ENCODE assay signal across 11 mouse cellular contexts in the genomic region with DNA sequence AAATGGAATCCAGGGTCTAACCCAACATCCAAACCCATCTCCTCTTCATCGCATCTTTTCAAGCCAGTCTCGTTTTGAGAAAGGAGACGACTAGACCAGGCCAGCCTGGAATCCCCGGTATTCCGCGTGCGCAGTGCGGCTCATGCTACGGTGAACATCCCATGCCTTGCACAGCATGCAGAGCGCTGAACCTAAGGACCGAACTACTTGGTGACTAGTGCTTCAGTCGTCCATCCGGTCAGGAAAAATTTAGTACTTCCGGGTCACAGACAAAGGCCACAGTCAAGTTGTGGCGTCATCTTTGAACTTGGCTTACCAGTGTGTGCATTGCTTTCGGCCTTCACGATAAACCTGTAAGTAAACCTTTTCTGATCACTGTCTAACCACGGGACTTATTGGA. TPM values are rescaled to one million over a fixed set of nuclear protein-coding genes. Genes with fewer than 3 reads are reported as not detected.
"Had no signal": no experiment of that assay in that cellular context is flagged by ENCODE, and none has a peak within 500 bp of the region (broad histone marks: within the 10 kb centered on the region; RNA-seq: fewer than 3 reads in every experiment).

No protein-coding gene starts in this region.

- DNase-seq: kidney, adult 2 months; kidney, postnatal 25 days; left cerebral cortex, postnatal 4 days; liver, postnatal 0 days; lung, embryonic 14.5 days; retina, postnatal 1 day; right cerebral cortex, postnatal 25 days; spleen, adult 18-20 months; thymus, postnatal 4 days had no signal

RNA-seq across cellular contexts. Expression of a gene that starts 14.0 kb away (rescaled TPM):
- total RNA-seq: monocyte, adult 5-6 weeks; neutrophil, adult 5-6 weeks had no signal
